Mouse (Mus musculus): Measurements from ENCODE around the gene Dbn1. TPM values are rescaled to one million over a fixed set of nuclear protein-coding genes. Genes with fewer than 3 reads are reported as not detected.

The Dbn1 gene
- polyA plus RNA-seq, 1 experiment from 2014 or later, result 104 TPM

DNA sequence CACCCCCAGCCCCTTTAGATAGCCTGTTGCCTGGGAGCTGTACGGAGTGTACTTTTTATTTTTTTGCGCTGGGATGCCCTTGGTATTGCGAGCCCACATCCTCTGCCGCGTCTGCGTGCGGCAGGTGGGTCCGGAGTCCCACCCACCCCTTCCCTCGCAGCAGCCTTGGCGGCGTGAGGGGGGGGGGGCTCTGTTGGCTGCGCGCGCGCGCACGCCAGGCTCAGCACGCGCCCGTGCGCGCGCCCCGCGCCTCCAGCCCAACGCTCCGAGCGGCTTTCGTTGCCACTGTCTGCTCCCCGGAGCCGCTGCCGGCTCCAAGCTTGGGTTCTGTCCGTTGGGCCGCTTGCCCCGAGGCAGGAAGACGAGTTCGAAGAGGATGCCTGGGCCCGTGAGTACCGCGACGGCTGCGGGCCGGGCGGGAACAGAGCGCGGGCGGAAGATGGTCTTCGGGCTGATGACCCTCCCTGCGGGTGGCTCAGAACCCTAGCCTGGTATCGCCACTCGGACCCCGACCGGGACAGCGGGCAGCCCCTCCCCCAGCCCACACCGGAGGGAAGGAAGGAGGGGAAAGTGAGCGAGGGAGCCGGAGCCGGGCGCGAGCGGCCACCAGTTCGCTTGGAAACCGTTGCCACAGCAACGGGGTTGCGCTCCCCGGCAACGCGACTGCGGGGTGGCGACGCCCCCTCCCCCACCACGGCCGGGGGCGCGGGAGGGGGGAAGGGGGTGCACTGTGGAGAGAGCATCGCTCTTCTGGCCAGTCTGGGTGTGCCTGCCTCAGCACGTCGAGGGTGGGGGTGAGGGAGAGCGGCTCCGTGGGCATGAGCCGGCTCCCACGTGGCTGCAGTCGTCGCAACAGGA lies 23.7 kb downstream of the Dbn1 start, which contains the start of gene Prr7:
Prr7 (plus strand) TSS at position 241 of the 858 bp plus-strand sequence.
- Histone ChIP-seq H3K27me3 (ENCODE audit: insufficient read depth, low read length) (no peaks in the 10 kb centered on the region), H3K4me1 (replicated peaks; ENCODE audit: insufficient read depth, low read length) (peaks cover 12% of the 10 kb centered on the region; the same call in 1 of the 2 replicates), H3K4me3 (replicated peaks; ENCODE audit: low read depth, low read length) (peak within 1 kb of the TSS; percentile 59), H3K36me3 (ENCODE audit: insufficient read depth, low read length) (peaks cover 15% of the 10 kb centered on the region), H3K9ac (ENCODE audit: low read depth, low read length) (peak within 1 kb of the TSS; percentile 70), H3K27ac (no peak within 1 kb of the TSS), H3K9me3 (replicated peaks; ENCODE audit: low read length) (no peaks in the 10 kb centered on the region), H3K4me2 (ENCODE audit: low read length) (peak within 1 kb of the TSS; percentile 98)
- ATAC-seq (replicated peaks; ENCODE audit: low FRiP score, low read depth), result peak; percentile 59
- no peak for TF ChIP-seq CTCF (IDR thresholded peaks at IDR 0.05; ENCODE audit: low read depth)
- under 1% methylated on average over 75 of the region's 84 CpGs for WGBS
- DNase-seq (ENCODE audit: low spot score), result peak; percentile 49

DNA sequence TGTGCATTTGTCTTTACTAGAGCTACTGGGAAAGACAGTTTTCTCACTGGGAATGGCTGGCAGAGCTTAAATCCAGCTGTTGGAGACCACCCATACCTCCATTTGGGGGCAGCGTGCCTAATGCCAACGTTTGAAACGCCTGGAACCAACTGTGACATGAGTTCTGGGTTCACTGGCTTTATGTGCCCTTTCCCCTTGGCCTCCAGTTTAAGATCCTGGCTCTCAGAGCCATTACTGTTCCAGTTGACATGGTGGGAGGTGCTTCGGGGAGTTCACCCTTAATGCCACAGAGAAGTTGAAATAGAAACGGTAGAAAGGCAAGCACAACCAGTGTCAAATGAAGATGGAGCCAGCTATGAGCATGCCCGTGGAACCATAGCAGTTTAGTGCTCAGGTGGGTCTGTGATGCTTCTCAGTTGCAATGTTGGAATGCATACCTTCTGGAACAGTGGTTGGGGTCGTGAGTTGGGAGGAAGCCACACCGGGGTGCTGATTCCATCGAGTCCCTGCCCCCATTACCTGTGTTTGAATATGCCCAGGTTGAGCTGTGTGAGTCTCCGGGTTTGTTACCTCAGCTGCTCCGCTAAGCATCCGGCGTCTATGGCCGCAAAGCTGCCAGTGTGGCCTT lies 24.4 kb downstream of the Dbn1 start:
- peaks cover 12% of the 10 kb centered on the region; the same call in 1 of the 2 replicates for H3K4me1 ChIP-seq (replicated peaks; ENCODE audit: insufficient read depth, low read length)
- H3K27ac ChIP-seq, result no peak overlapping the region
- peaks cover 22% of the 10 kb centered on the region for H3K36me3 ChIP-seq (ENCODE audit: insufficient read depth, low read length)
- H3K9ac ChIP-seq (ENCODE audit: low read depth, low read length), result peak overlapping the region; percentile 70
- no peaks in the 10 kb centered on the region for H3K9me3 ChIP-seq (replicated peaks; ENCODE audit: low read length)
- H3K27me3 ChIP-seq (ENCODE audit: insufficient read depth, low read length), result no peaks in the 10 kb centered on the region
- H3K4me2 ChIP-seq (ENCODE audit: low read length), result peak overlapping the region; percentile 98
- peak; percentile 1; the same call in 1 of the 2 replicates for ATAC-seq (replicated peaks; ENCODE audit: low FRiP score, low read depth)
- WGBS, result 9% methylated on average over 14 of the region's 14 CpGs
- DNase-seq (ENCODE audit: low spot score), result no peak
- no peak for TF ChIP-seq CTCF (IDR thresholded peaks at IDR 0.05; ENCODE audit: low read depth)
- peak overlapping the region; percentile 59 for H3K4me3 ChIP-seq (replicated peaks; ENCODE audit: low read depth, low read length)

DNA sequence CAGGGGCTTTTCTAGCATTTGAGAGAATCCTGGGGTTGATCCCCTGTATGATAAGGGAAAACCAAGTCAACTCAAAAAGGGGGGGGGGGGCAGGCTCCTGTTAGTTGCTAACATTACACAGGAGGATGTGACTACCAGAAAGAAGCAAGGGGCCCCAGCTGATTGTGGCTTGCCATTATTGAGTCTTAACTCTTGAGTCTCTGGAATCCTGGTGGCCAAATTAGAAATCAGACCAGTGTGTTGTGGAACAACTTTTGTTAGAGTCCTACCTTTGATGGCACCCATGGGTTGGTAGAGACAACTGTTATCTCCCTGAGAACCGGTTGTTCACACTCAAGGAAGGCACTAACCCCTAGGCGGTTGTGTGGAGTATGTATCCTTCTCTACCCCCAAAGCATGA lies 24.9 kb downstream of the Dbn1 start:
- H3K4me2 ChIP-seq (ENCODE audit: low read length), result no peak overlapping the region
- peaks cover 12% of the 10 kb centered on the region; the same call in 1 of the 2 replicates for H3K4me1 ChIP-seq (replicated peaks; ENCODE audit: insufficient read depth, low read length)
- TF ChIP-seq CTCF (IDR thresholded peaks at IDR 0.05; ENCODE audit: low read depth), result no peak
- H3K4me3 ChIP-seq (replicated peaks; ENCODE audit: low read depth, low read length), result no peak overlapping the region
- no peak overlapping the region for H3K9ac ChIP-seq (ENCODE audit: low read depth, low read length)
- H3K27ac ChIP-seq, result no peak overlapping the region
- ATAC-seq (replicated peaks; ENCODE audit: low FRiP score, low read depth) (no peak), DNase-seq (ENCODE audit: low spot score) (no peak)
- peaks cover 26% of the 10 kb centered on the region for H3K36me3 ChIP-seq (ENCODE audit: insufficient read depth, low read length)
- 45% methylated on average over 2 of the region's 2 CpGs for WGBS
- no peaks in the 10 kb centered on the region for H3K9me3 ChIP-seq (replicated peaks; ENCODE audit: low read length)
- H3K27me3 ChIP-seq (ENCODE audit: insufficient read depth, low read length), result no peaks in the 10 kb centered on the region

DNA sequence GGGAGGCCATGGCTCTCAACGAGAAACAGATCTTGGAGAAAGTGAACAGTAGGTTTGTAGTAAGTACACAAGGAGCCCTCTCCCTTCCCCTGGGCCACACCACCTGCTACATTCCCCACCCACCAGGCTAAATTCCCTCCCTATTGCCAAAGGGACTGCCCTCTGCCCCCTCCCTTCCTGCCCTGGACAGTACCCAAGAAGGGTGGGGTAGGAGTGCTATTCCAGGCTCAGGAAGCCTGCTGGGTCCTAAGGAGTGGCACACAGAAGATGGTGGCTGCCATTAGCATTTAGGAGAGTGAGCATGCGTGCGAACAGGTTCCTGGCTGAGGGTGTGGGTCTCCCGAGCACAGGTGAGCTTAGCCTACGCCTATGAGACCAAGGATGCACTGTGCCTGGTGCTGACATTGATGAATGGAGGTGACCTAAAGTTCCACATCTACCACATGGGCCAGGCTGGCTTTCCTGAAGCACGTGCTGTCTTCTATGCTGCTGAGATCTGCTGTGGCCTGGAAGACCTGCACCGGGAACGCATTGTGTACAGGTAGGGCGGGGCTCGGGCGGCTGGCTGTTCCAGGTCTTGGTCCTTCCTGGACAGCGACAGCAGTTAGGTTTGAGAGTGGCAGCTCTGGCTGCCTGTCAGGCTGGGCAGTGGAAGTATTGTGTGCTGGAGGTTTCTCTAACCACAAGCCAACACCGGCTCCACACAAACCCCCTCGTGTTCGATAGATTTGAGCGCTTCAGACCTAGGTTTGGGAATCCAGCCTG lies 35.9 kb downstream of the Dbn1 start:
- Histone ChIP-seq H3K27me3 (ENCODE audit: insufficient read depth, low read length) (no peaks in the 10 kb centered on the region), H3K4me1 (replicated peaks; ENCODE audit: insufficient read depth, low read length) (no peaks in the 10 kb centered on the region), H3K4me2 (ENCODE audit: low read length) (no peak overlapping the region), H3K9ac (ENCODE audit: low read depth, low read length) (no peak overlapping the region), H3K4me3 (replicated peaks; ENCODE audit: low read depth, low read length) (no peak overlapping the region), H3K27ac (no peak overlapping the region), H3K9me3 (replicated peaks; ENCODE audit: low read length) (no peaks in the 10 kb centered on the region), H3K36me3 (ENCODE audit: insufficient read depth, low read length) (peaks cover 52% of the 10 kb centered on the region)
- ATAC-seq (replicated peaks; ENCODE audit: low FRiP score, low read depth), result no peak
- DNase-seq (ENCODE audit: low spot score), result no peak
- TF ChIP-seq CTCF (IDR thresholded peaks at IDR 0.05; ENCODE audit: low read depth), result no peak
- 90% methylated on average over 16 of the region's 16 CpGs for WGBS

DNA sequence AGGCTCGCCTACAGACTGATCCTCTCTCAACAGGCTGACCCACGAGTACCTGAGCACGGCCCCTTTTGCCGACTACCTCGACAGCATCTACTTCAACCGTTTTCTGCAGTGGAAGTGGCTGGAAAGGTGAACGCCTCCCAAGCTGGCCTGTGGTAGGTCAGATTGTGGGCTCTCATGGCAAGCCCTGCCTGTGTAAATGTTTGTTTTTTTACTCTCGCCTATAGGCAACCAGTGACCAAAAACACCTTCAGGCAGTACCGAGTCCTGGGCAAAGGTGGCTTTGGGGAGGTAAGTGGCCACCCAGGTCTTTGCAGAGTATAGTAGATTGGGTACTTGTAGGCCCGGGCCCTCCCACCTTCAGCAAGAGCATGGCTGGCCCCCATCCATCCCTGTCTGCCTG lies 36.6 kb downstream of the Dbn1 start:
- no peak for TF ChIP-seq CTCF (IDR thresholded peaks at IDR 0.05; ENCODE audit: low read depth)
- Histone ChIP-seq H3K27ac (no peak overlapping the region), H3K4me2 (ENCODE audit: low read length) (no peak overlapping the region), H3K36me3 (ENCODE audit: insufficient read depth, low read length) (peaks cover 49% of the 10 kb centered on the region), H3K9me3 (replicated peaks; ENCODE audit: low read length) (no peaks in the 10 kb centered on the region), H3K4me3 (replicated peaks; ENCODE audit: low read depth, low read length) (no peak overlapping the region), H3K9ac (ENCODE audit: low read depth, low read length) (no peak overlapping the region), H3K4me1 (replicated peaks; ENCODE audit: insufficient read depth, low read length) (peaks cover 4% of the 10 kb centered on the region), H3K27me3 (ENCODE audit: insufficient read depth, low read length) (no peaks in the 10 kb centered on the region)
- ATAC-seq (replicated peaks; ENCODE audit: low FRiP score, low read depth), result no peak
- DNase-seq (ENCODE audit: low spot score), result no peak
- WGBS, result 90% methylated on average over 10 of the region's 10 CpGs

GRCm38 (mm10) chr13:55450511-55450980 lies 37.4 kb downstream of the Dbn1 start:
- no peak for TF ChIP-seq CTCF (IDR thresholded peaks at IDR 0.05; ENCODE audit: low read depth)
- ATAC-seq (replicated peaks; ENCODE audit: low FRiP score, low read depth) (no peak), DNase-seq (ENCODE audit: low spot score) (no peak)
- Histone ChIP-seq H3K9ac (ENCODE audit: low read depth, low read length) (no peak overlapping the region), H3K4me2 (ENCODE audit: low read length) (no peak overlapping the region), H3K27ac (no peak overlapping the region), H3K27me3 (ENCODE audit: insufficient read depth, low read length) (no peaks in the 10 kb centered on the region), H3K36me3 (ENCODE audit: insufficient read depth, low read length) (peaks cover 44% of the 10 kb centered on the region), H3K4me1 (replicated peaks; ENCODE audit: insufficient read depth, low read length) (peaks cover 9% of the 10 kb centered on the region), H3K4me3 (replicated peaks; ENCODE audit: low read depth, low read length) (no peak overlapping the region), H3K9me3 (replicated peaks; ENCODE audit: low read length) (no peaks in the 10 kb centered on the region)
- WGBS, result 88% methylated on average over 11 of the region's 11 CpGs

Measured in kidney, postnatal 0 days (tissue).